Mouse (Mus musculus) heart, adult 11 months (tissue): ENCODE results near the gene Mettl22.

Source experiments
- DNase-seq: peaks from one replicate; pipeline ENCODE4 v3.0.0; 2022

The Mettl22 gene

DNA sequence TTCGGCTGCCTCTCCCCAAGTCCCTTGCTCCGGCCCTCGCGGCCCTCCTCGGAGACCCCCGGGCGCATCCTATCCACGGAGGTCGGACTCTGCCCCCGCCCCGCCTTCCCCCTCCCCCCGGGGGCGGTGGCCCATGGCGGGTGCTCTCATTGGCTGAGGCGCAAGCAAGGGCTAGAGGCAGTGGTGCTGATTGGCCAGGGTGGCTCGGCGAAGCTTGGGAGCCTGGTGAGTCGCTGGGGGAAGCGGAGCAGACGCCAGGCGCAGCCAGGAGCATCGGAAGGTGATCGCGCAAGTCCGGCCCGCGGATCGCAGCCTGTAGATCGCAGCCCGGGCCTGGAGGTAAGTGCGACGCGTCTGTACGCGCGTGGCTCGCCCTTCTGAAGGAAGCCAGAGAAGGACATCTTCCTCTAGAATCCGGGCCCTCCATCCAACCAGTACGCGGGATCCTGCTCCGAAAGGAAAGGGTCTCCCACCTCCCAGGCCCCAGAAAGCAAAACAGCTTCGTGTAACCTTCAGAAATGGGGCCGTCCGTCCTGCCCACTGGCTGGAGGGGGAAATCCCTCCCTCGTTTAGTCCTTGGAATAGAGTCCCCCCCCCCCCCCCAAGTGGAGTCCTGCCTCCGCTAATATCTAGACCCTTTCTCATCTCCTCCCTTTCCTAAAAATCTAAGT lies 42.8 kb downstream of the Mettl22 start, which contains the start of gene Abat:
Gene Abat, plus strand, starts transcription at position 194 of the 671 bp plus-strand sequence.
- peak; percentile 100 for DNase-seq

GRCm38 (mm10) chr16:8514180-8514579 lies 43.6 kb downstream of the Mettl22 start:
- peak; percentile 94 for DNase-seq

DNA sequence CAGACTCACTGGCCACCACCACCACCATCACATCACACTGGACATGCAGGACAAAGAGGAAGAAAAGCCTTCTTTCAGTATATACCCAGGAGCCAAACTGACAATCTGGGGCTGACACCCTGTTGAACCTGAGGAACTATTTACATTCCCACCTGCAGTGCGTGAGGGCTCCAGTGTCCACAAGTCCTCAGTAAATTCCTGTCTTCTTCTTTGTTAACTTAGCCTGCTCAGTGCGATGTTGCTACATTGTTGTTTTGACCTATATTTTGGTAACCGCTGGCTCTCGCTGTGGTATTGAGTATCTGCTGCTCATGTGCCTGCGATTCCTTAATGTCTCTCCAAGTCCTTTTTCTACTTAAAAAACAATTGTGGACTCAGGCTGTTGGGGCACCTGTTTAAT lies 49.9 kb downstream of the Mettl22 start:
- no peak for DNase-seq

DNA sequence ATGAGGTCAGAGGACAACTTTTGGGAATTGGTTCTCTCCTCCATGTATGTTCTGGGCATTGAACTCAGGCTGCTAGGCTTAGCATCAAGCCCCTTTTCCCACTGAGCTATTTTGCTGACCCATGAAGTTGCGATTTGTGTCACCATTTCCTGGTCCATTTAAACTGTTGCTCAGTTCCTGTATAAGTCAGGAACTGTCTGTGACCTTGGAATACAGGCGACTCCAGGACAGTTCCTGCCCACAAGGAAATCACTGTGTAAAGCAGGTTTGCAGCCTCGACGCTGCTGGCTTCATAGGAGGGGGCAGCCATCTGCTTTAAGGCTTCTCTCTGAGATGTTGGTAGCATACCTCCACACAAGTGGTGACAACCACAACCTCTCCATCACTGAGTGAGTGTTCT lies 50.7 kb downstream of the Mettl22 start:
- DNase-seq = peak; percentile 89

- DNase-seq = peak; percentile 91
Measured at GRCm38 (mm10) chr16:8523480-8524144, 53.0 kb downstream of the Mettl22 start.

- no peak for DNase-seq
Measured at GRCm38 (mm10) chr16:8524163-8524847, 53.7 kb downstream of the Mettl22 start.

DNA sequence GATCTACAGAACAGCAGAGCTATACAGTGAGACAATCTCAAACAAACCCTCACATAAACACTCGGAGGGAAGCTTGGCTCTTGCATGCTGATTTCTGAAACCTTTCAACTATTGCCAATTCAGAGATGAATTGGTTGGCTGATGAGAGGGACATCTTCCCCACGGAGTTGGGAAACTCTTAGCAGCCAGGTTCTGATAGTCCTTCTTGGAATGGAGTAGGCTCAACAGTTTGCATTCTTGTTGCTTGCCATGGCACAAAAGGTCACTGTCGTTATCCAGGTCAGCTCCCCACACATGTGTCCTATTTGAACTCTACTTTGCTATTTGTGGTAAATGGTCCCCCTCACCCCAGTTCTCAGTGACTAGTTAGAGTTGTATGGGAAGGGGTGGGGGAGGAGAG lies 54.7 kb downstream of the Mettl22 start:
- no peak for DNase-seq

DNA sequence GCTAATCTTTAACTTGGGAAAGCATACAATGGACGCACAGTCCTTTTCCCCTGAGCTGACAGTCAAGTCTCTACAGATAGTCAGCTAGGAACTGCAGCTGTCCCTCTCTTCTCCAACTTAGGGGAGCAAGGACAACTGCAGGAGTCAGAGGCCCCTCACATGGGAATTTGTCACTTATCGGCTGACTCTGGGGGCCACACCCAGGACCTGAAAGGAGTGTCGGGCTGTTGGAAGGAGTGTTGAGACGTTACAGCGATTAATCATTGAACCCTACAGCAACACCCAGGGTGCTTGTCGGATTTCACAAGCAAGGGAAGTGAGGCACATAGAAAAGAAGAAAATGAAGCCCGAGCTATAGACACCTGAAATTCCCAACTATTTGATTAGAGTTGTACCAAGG lies 55.3 kb downstream of the Mettl22 start:
- DNase-seq = no peak

GRCm38 (mm10) chr16:8529389-8529788 lies 58.8 kb downstream of the Mettl22 start:
- no peak for DNase-seq

- no peak for DNase-seq
Measured at GRCm38 (mm10) chr16:8530018-8530417, 59.4 kb downstream of the Mettl22 start.

- DNase-seq = no peak
Measured at GRCm38 (mm10) chr16:8532461-8532860, 61.9 kb downstream of the Mettl22 start.

DNA sequence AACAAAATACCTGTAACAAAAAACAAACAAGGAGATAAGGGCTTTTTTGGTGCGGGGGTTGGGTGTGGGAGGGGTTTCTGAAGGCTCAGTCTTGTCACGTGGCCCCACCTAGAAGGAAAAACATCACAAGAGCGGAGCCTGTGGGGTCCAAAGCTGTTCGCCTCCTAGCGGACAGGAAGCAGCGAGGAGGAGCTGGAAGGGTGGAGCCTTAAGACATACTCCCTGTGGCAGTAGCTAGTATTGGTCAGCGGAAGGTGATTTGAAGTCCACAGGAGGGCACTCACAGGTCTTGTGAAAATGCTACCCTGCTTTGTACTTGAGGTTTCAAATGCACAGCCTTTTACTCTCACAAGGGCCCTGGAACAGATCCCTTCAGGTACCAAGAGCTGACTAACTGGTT lies 62.3 kb downstream of the Mettl22 start:
- DNase-seq = no peak

GRCm38 (mm10) chr16:8533477-8533876 lies 62.9 kb downstream of the Mettl22 start:
- no peak for DNase-seq

DNA sequence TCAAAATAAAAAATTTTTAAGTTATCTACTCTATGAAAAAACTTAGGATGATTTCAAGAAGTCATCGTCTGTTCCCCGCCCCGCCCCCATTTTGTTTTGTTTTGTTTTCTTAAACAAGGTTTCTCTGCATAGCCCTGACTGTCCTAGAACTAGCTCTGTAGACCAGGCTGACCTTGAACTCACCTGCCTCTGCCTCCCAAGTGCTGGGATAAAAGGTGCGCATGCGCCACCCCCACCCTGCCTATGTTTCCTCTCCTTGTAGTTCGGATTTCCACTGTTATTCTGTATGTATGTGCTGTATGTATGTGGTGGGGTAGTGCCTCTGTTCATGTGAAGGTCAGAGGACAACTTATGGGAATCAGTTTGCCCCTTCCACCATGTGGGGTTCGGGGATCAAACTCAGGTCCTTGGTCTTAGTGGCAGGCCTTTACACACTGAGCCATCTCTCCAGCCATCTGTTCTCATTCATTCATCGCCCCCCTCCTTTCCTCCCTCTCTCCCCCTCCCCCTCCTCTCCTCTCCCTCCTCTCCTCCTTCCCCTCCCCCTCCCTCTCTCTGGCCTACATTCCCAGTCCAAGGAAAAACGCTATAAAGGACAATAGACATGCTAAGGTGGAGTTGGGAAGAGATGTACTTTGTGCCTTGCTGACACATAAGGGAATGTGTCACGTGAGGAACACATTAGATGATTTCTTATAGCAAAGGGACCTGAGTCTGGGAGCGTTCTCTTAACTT lies 64.0 kb downstream of the Mettl22 start:
- DNase-seq = no peak

DNA sequence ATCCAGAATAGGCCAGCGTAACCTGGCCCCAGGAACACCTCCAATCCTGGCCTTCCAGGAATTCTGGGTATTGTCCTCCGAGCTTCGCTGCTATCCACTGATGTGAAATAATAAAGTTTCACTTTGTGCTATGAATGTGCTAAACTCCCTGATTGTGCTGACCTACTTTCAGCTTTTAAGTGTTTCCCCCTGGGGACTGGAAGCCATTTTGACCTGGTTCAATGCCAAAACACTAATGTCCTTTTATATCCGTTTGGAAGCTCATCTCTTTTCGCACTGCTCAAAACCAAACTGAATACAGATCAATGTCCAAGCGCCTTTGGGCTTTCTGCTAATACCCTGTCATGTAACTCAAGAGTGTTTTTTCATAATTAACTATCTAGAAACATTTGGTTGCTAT lies 64.8 kb downstream of the Mettl22 start:
- DNase-seq = no peak

- DNase-seq = no peak
Measured at GRCm38 (mm10) chr16:8539150-8539865, 68.7 kb downstream of the Mettl22 start.
